Mouse (Mus musculus): ENCODE results near the gene Lpar1. TPM values are rescaled to one million over a fixed set of nuclear protein-coding genes. Genes with fewer than 3 reads are reported as not detected.
A peak's percentile ranks its signal among the peaks of the same experiment; 100 is the strongest.

Gene Lpar1
- polyA plus RNA-seq, 1 experiment from 2014 or later, result 51.9 TPM

DNA sequence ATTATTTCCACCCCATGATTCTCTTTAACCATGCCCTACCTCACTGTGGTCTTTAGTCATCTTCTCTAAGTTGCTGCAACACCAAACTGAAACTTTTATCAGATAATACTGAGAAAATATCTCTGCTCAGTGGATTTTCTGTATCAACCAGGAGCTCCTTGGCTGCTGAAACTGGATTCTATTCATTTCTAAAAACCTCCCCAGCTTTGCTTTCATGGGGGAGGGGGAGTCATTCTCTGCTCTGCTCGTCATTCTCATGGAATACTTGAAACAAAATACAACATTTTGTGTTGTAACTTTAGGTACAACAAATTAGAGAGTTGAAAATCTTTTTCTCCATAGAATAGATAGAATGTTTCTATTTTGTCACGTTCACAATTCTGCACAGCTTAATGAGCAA lies 18.7 kb upstream of the Lpar1 start:
- H3K27me3 ChIP-seq (ENCODE audit: control insufficient read depth, insufficient read depth, low read length), result no peaks in the 10 kb centered on the region
- H3K9me3 ChIP-seq (ENCODE audit: control insufficient read depth, low read length), result no peaks in the 10 kb centered on the region
- no peak overlapping the region for H3K27ac ChIP-seq (ENCODE audit: low read depth, low read length)
- WGBS, result 70% methylated on average over 2 of the region's 2 CpGs
- no peak overlapping the region for H3K4me3 ChIP-seq (ENCODE audit: low read depth, low read length)
- no peak overlapping the region for H3K4me2 ChIP-seq (replicated peaks; ENCODE audit: low read depth, low read length)
- no peak overlapping the region for H3K9ac ChIP-seq (ENCODE audit: low read depth, low read length)
- ATAC-seq (ENCODE audit: low FRiP score) (no peak), DNase-seq (ENCODE audit: low spot score) (no peak)
- no peaks in the 10 kb centered on the region for H3K36me3 ChIP-seq (ENCODE audit: control insufficient read depth, insufficient read depth, low read length)
- no peaks in the 10 kb centered on the region for H3K4me1 ChIP-seq (replicated peaks; ENCODE audit: control insufficient read depth, insufficient read depth, low read length)

GRCm38 (mm10) chr4:58571661-58572060 lies 18.0 kb upstream of the Lpar1 start:
- WGBS, result 19% methylated on average over 3 of the region's 3 CpGs
- H3K36me3 ChIP-seq (ENCODE audit: control insufficient read depth, insufficient read depth, low read length), result no peaks in the 10 kb centered on the region
- H3K4me2 ChIP-seq (replicated peaks; ENCODE audit: low read depth, low read length), result no peak overlapping the region
- no peaks in the 10 kb centered on the region for H3K27me3 ChIP-seq (ENCODE audit: control insufficient read depth, insufficient read depth, low read length)
- DNase-seq (ENCODE audit: low spot score) (no peak), ATAC-seq (ENCODE audit: low FRiP score) (no peak)
- no peaks in the 10 kb centered on the region for H3K4me1 ChIP-seq (replicated peaks; ENCODE audit: control insufficient read depth, insufficient read depth, low read length)
- H3K9me3 ChIP-seq (ENCODE audit: control insufficient read depth, low read length), result no peaks in the 10 kb centered on the region
- no peak overlapping the region for H3K27ac ChIP-seq (ENCODE audit: low read depth, low read length)
- H3K9ac ChIP-seq (ENCODE audit: low read depth, low read length), result no peak overlapping the region
- no peak overlapping the region for H3K4me3 ChIP-seq (ENCODE audit: low read depth, low read length)

GRCm38 (mm10) chr4:58571232-58571631 lies 17.5 kb upstream of the Lpar1 start:
- Histone ChIP-seq H3K9ac (ENCODE audit: low read depth, low read length) (no peak overlapping the region), H3K4me1 (replicated peaks; ENCODE audit: control insufficient read depth, insufficient read depth, low read length) (no peaks in the 10 kb centered on the region)

DNA sequence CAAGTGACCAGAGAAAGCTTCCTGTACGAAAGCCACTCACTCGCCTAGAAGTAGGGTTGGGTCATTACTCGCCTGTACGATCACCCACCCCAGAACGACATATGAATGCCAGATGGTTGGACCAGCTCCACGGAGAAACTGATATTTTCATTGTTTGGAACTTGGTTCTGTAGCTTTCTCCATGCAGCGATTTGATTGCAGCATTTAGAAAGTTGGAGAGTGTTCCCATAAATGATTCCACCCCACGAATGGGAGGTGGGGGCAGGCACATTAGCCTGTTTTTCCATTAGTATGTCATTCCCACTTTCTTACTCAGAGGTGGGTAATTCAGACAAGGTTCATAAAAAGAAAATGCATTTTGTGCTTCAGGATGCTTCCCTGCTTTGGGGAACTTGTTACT lies 14.8 kb upstream of the Lpar1 start:
- Histone ChIP-seq H3K4me2 (replicated peaks; ENCODE audit: low read depth, low read length) (no peak overlapping the region), H3K4me1 (replicated peaks; ENCODE audit: control insufficient read depth, insufficient read depth, low read length) (no peaks in the 10 kb centered on the region), H3K9ac (ENCODE audit: low read depth, low read length) (no peak overlapping the region), H3K4me3 (ENCODE audit: low read depth, low read length) (no peak overlapping the region), H3K27me3 (ENCODE audit: control insufficient read depth, insufficient read depth, low read length) (no peaks in the 10 kb centered on the region), H3K9me3 (ENCODE audit: control insufficient read depth, low read length) (no peaks in the 10 kb centered on the region), H3K27ac (ENCODE audit: low read depth, low read length) (no peak overlapping the region), H3K36me3 (ENCODE audit: control insufficient read depth, insufficient read depth, low read length) (no peaks in the 10 kb centered on the region)
- DNase-seq (ENCODE audit: low spot score) (no peak), ATAC-seq (ENCODE audit: low FRiP score) (no peak)
- WGBS, result 65% methylated on average over 8 of the region's 8 CpGs

More at GRCm38 (mm10) chr4:58571232-58571631, 17.5 kb upstream of the Lpar1 start:
- no peak overlapping the region for H3K4me3 ChIP-seq (ENCODE audit: low read depth, low read length)
- no peaks in the 10 kb centered on the region for H3K36me3 ChIP-seq (ENCODE audit: control insufficient read depth, insufficient read depth, low read length)
- no peaks in the 10 kb centered on the region for H3K27me3 ChIP-seq (ENCODE audit: control insufficient read depth, insufficient read depth, low read length)
- H3K27ac ChIP-seq (ENCODE audit: low read depth, low read length), result no peak overlapping the region
- no peaks in the 10 kb centered on the region for H3K9me3 ChIP-seq (ENCODE audit: control insufficient read depth, low read length)
- DNase-seq (ENCODE audit: low spot score) (no peak), ATAC-seq (ENCODE audit: low FRiP score) (no peak)
- WGBS, result 24% methylated on average over 1 of the region's 1 CpGs
- no peak overlapping the region for H3K4me2 ChIP-seq (replicated peaks; ENCODE audit: low read depth, low read length)

- Histone ChIP-seq H3K36me3 (ENCODE audit: control insufficient read depth, insufficient read depth, low read length) (no peaks in the 10 kb centered on the region), H3K27me3 (ENCODE audit: control insufficient read depth, insufficient read depth, low read length) (no peaks in the 10 kb centered on the region), H3K4me1 (replicated peaks; ENCODE audit: control insufficient read depth, insufficient read depth, low read length) (no peaks in the 10 kb centered on the region), H3K4me3 (ENCODE audit: low read depth, low read length) (no peak overlapping the region), H3K4me2 (replicated peaks; ENCODE audit: low read depth, low read length) (no peak overlapping the region), H3K27ac (ENCODE audit: low read depth, low read length) (no peak overlapping the region), H3K9me3 (ENCODE audit: control insufficient read depth, low read length) (no peaks in the 10 kb centered on the region), H3K9ac (ENCODE audit: low read depth, low read length) (no peak overlapping the region)
- ATAC-seq (ENCODE audit: low FRiP score) (no peak), DNase-seq (ENCODE audit: low spot score) (no peak)
- 95% methylated on average over 1 of the region's 1 CpGs for WGBS
Observed at GRCm38 (mm10) chr4:58562776-58563175, 9.1 kb upstream of the Lpar1 start.

GRCm38 (mm10) chr4:58557001-58557400 lies 3.3 kb upstream of the Lpar1 start:
- DNase-seq (ENCODE audit: low spot score), result no peak
- ATAC-seq (ENCODE audit: low FRiP score), result no peak
- Histone ChIP-seq H3K27me3 (ENCODE audit: control insufficient read depth, insufficient read depth, low read length) (no peaks in the 10 kb centered on the region), H3K9ac (ENCODE audit: low read depth, low read length) (no peak overlapping the region), H3K4me1 (replicated peaks; ENCODE audit: control insufficient read depth, insufficient read depth, low read length) (0 out of 2 replicates have a peak, but pooled peaks cover 2% of the 10 kb centered on the region), H3K4me3 (ENCODE audit: low read depth, low read length) (no peak overlapping the region), H3K4me2 (replicated peaks; ENCODE audit: low read depth, low read length) (no peak overlapping the region), H3K36me3 (ENCODE audit: control insufficient read depth, insufficient read depth, low read length) (no peaks in the 10 kb centered on the region), H3K27ac (ENCODE audit: low read depth, low read length) (no peak overlapping the region), H3K9me3 (ENCODE audit: control insufficient read depth, low read length) (no peaks in the 10 kb centered on the region)
- 84% methylated on average over 3 of the region's 3 CpGs for WGBS

DNA sequence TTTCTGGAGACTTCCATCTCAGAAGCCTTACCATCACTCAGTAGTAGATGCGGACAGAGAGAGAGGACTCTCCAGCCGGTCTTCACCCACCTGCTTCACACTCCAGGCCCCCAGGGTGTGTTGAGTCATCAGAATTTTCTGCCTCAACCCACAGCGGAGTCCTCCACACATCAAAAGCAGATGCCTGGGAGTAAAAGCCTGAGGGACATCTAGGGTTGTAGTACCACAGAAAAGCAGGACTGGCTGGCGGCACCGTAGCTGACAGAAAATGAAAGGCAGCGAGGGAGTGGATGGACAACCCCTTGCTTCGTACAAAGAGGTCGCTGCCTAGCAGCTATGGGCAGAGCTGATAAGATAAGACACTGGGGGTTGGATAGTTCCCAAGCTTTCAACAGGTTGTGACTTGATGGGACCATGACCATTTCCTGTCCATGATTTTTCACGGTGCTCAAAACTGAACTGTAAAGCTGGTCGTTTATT lies 701 bp upstream of the Lpar1 start:
- Histone ChIP-seq H3K36me3 (ENCODE audit: control insufficient read depth, insufficient read depth, low read length) (no peaks in the 10 kb centered on the region), H3K4me1 (replicated peaks; ENCODE audit: control insufficient read depth, insufficient read depth, low read length) (0 out of 2 replicates have a peak, but pooled peaks cover 2% of the 10 kb centered on the region), H3K4me2 (replicated peaks; ENCODE audit: low read depth, low read length) (peak overlapping the region; percentile 92; the same call in 1 of the 2 replicates), H3K9ac (ENCODE audit: low read depth, low read length) (no peak overlapping the region), H3K4me3 (ENCODE audit: low read depth, low read length) (no peak overlapping the region), H3K27ac (ENCODE audit: low read depth, low read length) (no peak overlapping the region), H3K9me3 (ENCODE audit: control insufficient read depth, low read length) (no peaks in the 10 kb centered on the region), H3K27me3 (ENCODE audit: control insufficient read depth, insufficient read depth, low read length) (no peaks in the 10 kb centered on the region)
- ATAC-seq (ENCODE audit: low FRiP score) (no peak), DNase-seq (ENCODE audit: low spot score) (no peak)
- WGBS, result 28% methylated on average over 10 of the region's 10 CpGs

- ATAC-seq (ENCODE audit: low FRiP score) (peak; percentile 90), DNase-seq (ENCODE audit: low spot score) (peak; percentile 86)
- WGBS, result under 1% methylated on average over 66 of the region's 71 CpGs
- H3K4me2 ChIP-seq (replicated peaks; ENCODE audit: low read depth, low read length), result peak overlapping the region; percentile 92
- H3K4me3 ChIP-seq (ENCODE audit: low read depth, low read length), result peak overlapping the region; percentile 69
- H3K9me3 ChIP-seq (ENCODE audit: control insufficient read depth, low read length), result no peaks in the 10 kb centered on the region
- 0 out of 2 replicates have a peak, but pooled peaks cover 2% of the 10 kb centered on the region for H3K4me1 ChIP-seq (replicated peaks; ENCODE audit: control insufficient read depth, insufficient read depth, low read length)
- H3K9ac ChIP-seq (ENCODE audit: low read depth, low read length), result peak overlapping the region; percentile 65
- H3K36me3 ChIP-seq (ENCODE audit: control insufficient read depth, insufficient read depth, low read length), result no peaks in the 10 kb centered on the region
- H3K27me3 ChIP-seq (ENCODE audit: control insufficient read depth, insufficient read depth, low read length), result no peaks in the 10 kb centered on the region
- H3K27ac ChIP-seq (ENCODE audit: low read depth, low read length), result peak overlapping the region; percentile 24; the same call in 1 of the 2 replicates
Observed at GRCm38 (mm10) chr4:58552731-58553630, 717 bp downstream of the Lpar1 start.

DNA sequence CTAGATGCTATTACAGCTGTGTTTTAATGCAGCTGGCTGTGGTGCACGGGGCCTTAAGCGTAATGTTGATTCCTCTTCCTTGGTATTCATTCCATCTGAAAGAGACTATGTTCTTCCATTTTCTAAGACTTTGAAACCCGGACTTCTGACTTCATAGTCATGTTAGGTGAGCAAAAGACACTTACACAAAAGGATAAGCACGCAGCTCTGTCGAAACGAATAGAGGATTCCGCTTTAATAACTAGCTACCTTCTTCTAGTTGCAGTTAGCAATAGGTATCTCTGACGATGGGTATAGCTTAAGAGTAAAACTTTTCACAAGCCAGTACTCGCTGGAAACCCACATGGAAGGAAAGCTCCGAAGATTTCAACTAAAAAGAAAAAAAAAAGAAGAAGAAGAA lies 1.5 kb downstream of the Lpar1 start:
- ATAC-seq (ENCODE audit: low FRiP score) (no peak), DNase-seq (ENCODE audit: low spot score) (peak; percentile 31)
- no peak overlapping the region for H3K27ac ChIP-seq (ENCODE audit: low read depth, low read length)
- H3K9me3 ChIP-seq (ENCODE audit: control insufficient read depth, low read length), result no peaks in the 10 kb centered on the region
- H3K36me3 ChIP-seq (ENCODE audit: control insufficient read depth, insufficient read depth, low read length), result no peaks in the 10 kb centered on the region
- H3K27me3 ChIP-seq (ENCODE audit: control insufficient read depth, insufficient read depth, low read length), result no peaks in the 10 kb centered on the region
- WGBS, result 5% methylated on average over 10 of the region's 10 CpGs
- peak overlapping the region; percentile 69 for H3K4me3 ChIP-seq (ENCODE audit: low read depth, low read length)
- 0 out of 2 replicates have a peak, but pooled peaks cover 2% of the 10 kb centered on the region for H3K4me1 ChIP-seq (replicated peaks; ENCODE audit: control insufficient read depth, insufficient read depth, low read length)
- H3K9ac ChIP-seq (ENCODE audit: low read depth, low read length), result peak overlapping the region; percentile 65
- H3K4me2 ChIP-seq (replicated peaks; ENCODE audit: low read depth, low read length), result peak overlapping the region; percentile 92

Measured in hindbrain, embryonic 11.5 days (tissue).